Mouse (Mus musculus): ENCODE measurements around the gene Zfpm1. TPM values are rescaled to one million over a fixed set of nuclear protein-coding genes. Genes with fewer than 3 reads are reported as not detected.

Gene Zfpm1
- polyA plus RNA-seq, 1 experiment from 2014 or later, result 2.3 TPM

DNA sequence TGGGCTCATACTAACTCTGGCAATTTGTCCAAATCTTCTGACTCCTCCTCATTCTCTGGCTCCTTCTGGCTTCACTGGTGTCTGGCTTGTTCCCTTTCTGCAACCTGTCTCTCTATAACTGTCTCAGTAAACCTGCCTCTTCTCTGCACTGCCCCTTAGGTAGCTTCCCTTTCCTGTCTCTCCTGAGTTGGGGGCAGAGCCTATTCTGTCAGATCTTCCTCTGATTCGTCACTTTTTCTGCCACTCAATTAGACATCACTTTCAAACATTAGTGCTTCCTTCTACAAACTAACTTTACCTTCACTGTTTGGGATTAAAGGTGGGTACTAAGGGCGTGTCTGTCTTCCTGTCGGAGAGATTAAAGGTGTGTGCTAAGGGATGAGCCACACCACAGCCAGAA is 58.8 kb downstream of the Zfpm1 start:
- H3K9ac ChIP-seq (ENCODE audit: low read length), result no peak overlapping the region
- H3K4me1 ChIP-seq (replicated peaks; ENCODE audit: control insufficient read depth, insufficient read depth), result peaks cover 2% of the 10 kb centered on the region; the same call in 1 of the 2 replicates
- H3K9me3 ChIP-seq (ENCODE audit: control insufficient read depth, low read length), result no peaks in the 10 kb centered on the region
- 75% methylated on average over 3 of the region's 3 CpGs for WGBS
- H3K36me3 ChIP-seq (ENCODE audit: control insufficient read depth, insufficient read depth, low read length), result no peaks in the 10 kb centered on the region
- H3K4me3 ChIP-seq (ENCODE audit: low read depth, low read length), result no peak overlapping the region
- ATAC-seq (ENCODE audit: low FRiP score, low TSS enrichment) (no peak), DNase-seq (ENCODE audit: low spot score) (no peak)
- H3K4me2 ChIP-seq (replicated peaks; ENCODE audit: low read depth), result no peak overlapping the region
- no peak overlapping the region for H3K27ac ChIP-seq (replicated peaks)
- TF ChIP-seq CTCF (IDR thresholded peaks at IDR 0.05; ENCODE audit: low read depth) (no peak), EP300 (optimal IDR thresholded peaks at IDR 0.05) (no peak)
- no peaks in the 10 kb centered on the region for H3K27me3 ChIP-seq (ENCODE audit: control insufficient read depth, insufficient read depth, low read length)

GRCm38 (mm10) chr8:122341790-122342189 is 59.8 kb downstream of the Zfpm1 start:
- WGBS, result 69% methylated on average over 6 of the region's 6 CpGs
- Histone ChIP-seq H3K9me3 (ENCODE audit: control insufficient read depth, low read length) (no peaks in the 10 kb centered on the region), H3K9ac (ENCODE audit: low read length) (no peak overlapping the region), H3K36me3 (ENCODE audit: control insufficient read depth, insufficient read depth, low read length) (no peaks in the 10 kb centered on the region), H3K27ac (replicated peaks) (no peak overlapping the region), H3K27me3 (ENCODE audit: control insufficient read depth, insufficient read depth, low read length) (no peaks in the 10 kb centered on the region), H3K4me3 (ENCODE audit: low read depth, low read length) (no peak overlapping the region), H3K4me2 (replicated peaks; ENCODE audit: low read depth) (no peak overlapping the region), H3K4me1 (replicated peaks; ENCODE audit: control insufficient read depth, insufficient read depth) (peaks cover 2% of the 10 kb centered on the region; the same call in 1 of the 2 replicates)
- ATAC-seq (ENCODE audit: low FRiP score, low TSS enrichment), result no peak
- no peak for DNase-seq (ENCODE audit: low spot score)
- TF ChIP-seq CTCF (IDR thresholded peaks at IDR 0.05; ENCODE audit: low read depth), result no peak

DNA sequence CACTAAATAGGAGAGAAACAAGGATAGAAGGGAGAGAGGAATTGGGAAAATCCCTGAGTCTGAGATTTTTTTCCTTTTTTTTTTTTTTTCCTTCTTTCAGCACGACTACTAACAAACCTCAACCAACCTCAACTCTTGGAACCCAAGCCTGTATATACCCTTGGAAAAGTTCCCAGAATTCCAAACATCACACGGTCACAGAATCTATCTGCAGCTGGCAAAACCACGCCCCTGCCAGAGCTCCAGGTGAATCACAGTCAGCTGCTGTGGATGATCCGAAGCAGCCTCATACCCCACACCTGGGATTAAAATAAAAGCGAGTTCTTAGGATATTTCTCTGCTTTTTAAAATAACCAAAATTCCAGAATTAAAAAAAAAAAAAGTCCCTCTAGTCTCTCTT is 60.4 kb downstream of the Zfpm1 start:
- no peak overlapping the region for H3K27ac ChIP-seq (replicated peaks)
- 18% methylated on average over 5 of the region's 5 CpGs for WGBS
- H3K4me3 ChIP-seq (ENCODE audit: low read depth, low read length), result no peak overlapping the region
- no peak overlapping the region for H3K9ac ChIP-seq (ENCODE audit: low read length)
- no peaks in the 10 kb centered on the region for H3K27me3 ChIP-seq (ENCODE audit: control insufficient read depth, insufficient read depth, low read length)
- H3K36me3 ChIP-seq (ENCODE audit: control insufficient read depth, insufficient read depth, low read length), result no peaks in the 10 kb centered on the region
- ATAC-seq (ENCODE audit: low FRiP score, low TSS enrichment), result no peak
- H3K9me3 ChIP-seq (ENCODE audit: control insufficient read depth, low read length), result no peaks in the 10 kb centered on the region
- no peak for DNase-seq (ENCODE audit: low spot score)
- peaks cover 2% of the 10 kb centered on the region; the same call in 1 of the 2 replicates for H3K4me1 ChIP-seq (replicated peaks; ENCODE audit: control insufficient read depth, insufficient read depth)
- TF ChIP-seq EP300 (optimal IDR thresholded peaks at IDR 0.05) (no peak), CTCF (IDR thresholded peaks at IDR 0.05; ENCODE audit: low read depth) (no peak)
- H3K4me2 ChIP-seq (replicated peaks; ENCODE audit: low read depth), result no peak overlapping the region

DNA sequence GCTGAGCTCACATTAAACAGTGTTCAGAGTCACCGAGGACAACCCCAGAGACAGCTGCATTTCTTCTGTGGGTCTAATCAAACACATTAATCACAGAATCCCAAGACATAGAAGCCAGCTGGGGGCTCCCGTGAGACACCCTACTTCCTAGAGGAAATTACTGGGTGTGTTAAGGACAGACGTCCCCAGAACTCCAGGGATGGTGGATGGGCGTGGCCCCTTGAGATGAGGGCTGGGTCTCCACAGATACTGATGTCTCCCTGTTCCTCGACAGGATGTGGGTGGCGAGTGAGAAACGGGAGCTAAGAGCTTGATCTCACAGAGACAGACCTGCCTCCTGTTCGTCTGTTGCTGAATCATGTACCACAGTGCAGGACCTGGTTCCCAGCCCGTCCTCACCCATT is 60.9 kb downstream of the Zfpm1 start:
- peak overlapping the region; percentile 6; the same call in 1 of the 2 replicates for H3K4me3 ChIP-seq (ENCODE audit: low read depth, low read length)
- H3K36me3 ChIP-seq (ENCODE audit: control insufficient read depth, insufficient read depth, low read length), result no peaks in the 10 kb centered on the region
- no peak overlapping the region for H3K9ac ChIP-seq (ENCODE audit: low read length)
- peak overlapping the region; percentile 51 for H3K4me2 ChIP-seq (replicated peaks; ENCODE audit: low read depth)
- no peaks in the 10 kb centered on the region for H3K9me3 ChIP-seq (ENCODE audit: control insufficient read depth, low read length)
- H3K27ac ChIP-seq (replicated peaks), result no peak overlapping the region
- H3K4me1 ChIP-seq (replicated peaks; ENCODE audit: control insufficient read depth, insufficient read depth), result peaks cover 2% of the 10 kb centered on the region; the same call in 1 of the 2 replicates
- no peaks in the 10 kb centered on the region for H3K27me3 ChIP-seq (ENCODE audit: control insufficient read depth, insufficient read depth, low read length)
- WGBS, result 4% methylated on average over 9 of the region's 9 CpGs
- ATAC-seq (ENCODE audit: low FRiP score, low TSS enrichment), result no peak
- DNase-seq (ENCODE audit: low spot score), result no peak
- TF ChIP-seq CTCF (IDR thresholded peaks at IDR 0.05; ENCODE audit: low read depth) (0 out of 2 replicates have a peak, but pooled peaks have one; percentile 10), EP300 (optimal IDR thresholded peaks at IDR 0.05) (no peak)

- Histone ChIP-seq H3K27me3 (ENCODE audit: control insufficient read depth, insufficient read depth, low read length) (no peaks in the 10 kb centered on the region), H3K9ac (ENCODE audit: low read length) (no peak overlapping the region), H3K4me1 (replicated peaks; ENCODE audit: control insufficient read depth, insufficient read depth) (peaks cover 2% of the 10 kb centered on the region; the same call in 1 of the 2 replicates), H3K4me2 (replicated peaks; ENCODE audit: low read depth) (peak overlapping the region; percentile 51), H3K4me3 (ENCODE audit: low read depth, low read length) (peak overlapping the region; percentile 25), H3K27ac (replicated peaks) (no peak overlapping the region), H3K9me3 (ENCODE audit: control insufficient read depth, low read length) (no peaks in the 10 kb centered on the region), H3K36me3 (ENCODE audit: control insufficient read depth, insufficient read depth, low read length) (no peaks in the 10 kb centered on the region)
- 7% methylated on average over 11 of the region's 11 CpGs for WGBS
- ATAC-seq (ENCODE audit: low FRiP score, low TSS enrichment), result no peak
- no peak for DNase-seq (ENCODE audit: low spot score)
- TF ChIP-seq EP300 (optimal IDR thresholded peaks at IDR 0.05), result no peak
- TF ChIP-seq CTCF (IDR thresholded peaks at IDR 0.05; ENCODE audit: low read depth), result no peak
Observed at GRCm38 (mm10) chr8:122343341-122343740, 61.4 kb downstream of the Zfpm1 start.

GRCm38 (mm10) chr8:122343758-122344157 is 61.8 kb downstream of the Zfpm1 start:
- 4% methylated on average over 13 of the region's 14 CpGs for WGBS
- TF ChIP-seq EP300 (optimal IDR thresholded peaks at IDR 0.05), result no peak
- TF ChIP-seq CTCF (IDR thresholded peaks at IDR 0.05; ENCODE audit: low read depth), result no peak
- ATAC-seq (ENCODE audit: low FRiP score, low TSS enrichment) (peak; percentile 22; the same call in 1 of the 2 replicates), DNase-seq (ENCODE audit: low spot score) (no peak)
- peak overlapping the region; percentile 51 for H3K4me2 ChIP-seq (replicated peaks; ENCODE audit: low read depth)
- H3K27me3 ChIP-seq (ENCODE audit: control insufficient read depth, insufficient read depth, low read length), result no peaks in the 10 kb centered on the region
- no peak overlapping the region for H3K27ac ChIP-seq (replicated peaks)
- H3K4me1 ChIP-seq (replicated peaks; ENCODE audit: control insufficient read depth, insufficient read depth), result peaks cover 2% of the 10 kb centered on the region; the same call in 1 of the 2 replicates
- no peaks in the 10 kb centered on the region for H3K36me3 ChIP-seq (ENCODE audit: control insufficient read depth, insufficient read depth, low read length)
- no peaks in the 10 kb centered on the region for H3K9me3 ChIP-seq (ENCODE audit: control insufficient read depth, low read length)
- H3K9ac ChIP-seq (ENCODE audit: low read length), result 0 out of 2 replicates have a peak overlapping the region, but pooled peaks have one; percentile 43
- peak overlapping the region; percentile 25 for H3K4me3 ChIP-seq (ENCODE audit: low read depth, low read length)
